Mouse (Mus musculus) forebrain, embryonic 12.5 days (tissue): ENCODE measurements at regions not wholly inside any gene's neighbourhood (a gene's known extent, or its start where the extent isn't known, plus 50 kb on each side); places are given as distances from the start of the nearest gene placed in this dataset.

ENCODE experiments used
- ATAC-seq: fragments of 200-750 bp; cut with Nextera tagmentation; 2 replicates; pipeline ENCODE4 v1.8.0; 2017; ENCODE audit warnings: moderate TSS enrichment; ENCODE audit not compliant: low FRiP score
- H3K27ac ChIP-seq: fragments of 300-500 bp; sonication (generic); 2 replicates; pipeline ENCODE4 v1.5.1; 2016; ENCODE audit warnings: mild to moderate bottlenecking
- H3K27me3 ChIP-seq: fragments of 300-500 bp; sonication (generic); 2 replicates; pipeline ENCODE4 v1.6.1; 2016; ENCODE audit warnings: mild to moderate bottlenecking
- H3K36me3 ChIP-seq: fragments of 300-500 bp; sonication (generic); replicated peaks from 2 replicates; pipeline ENCODE4 v1.6.1; 2016; ENCODE audit warnings: mild to moderate bottlenecking
- H3K4me1 ChIP-seq: fragments of 300-500 bp; sonication (generic); 2 replicates; pipeline ENCODE4 v1.6.1; 2016
- H3K4me2 ChIP-seq: fragments of 300-500 bp; sonication (generic); 2 replicates; pipeline ENCODE4 v1.6.1; 2016; ENCODE audit warnings: mild to moderate bottlenecking, moderate library complexity
- H3K4me3 ChIP-seq: fragments of 300-500 bp; sonication (generic); replicated peaks from 2 replicates; pipeline ENCODE4 v1.5.1; 2016; ENCODE audit warnings: mild to moderate bottlenecking
- H3K9ac ChIP-seq: fragments of 300-500 bp; sonication (generic); 2 replicates; pipeline ENCODE4 v1.6.1; 2016; ENCODE audit warnings: mild to moderate bottlenecking
- H3K9me3 ChIP-seq: fragments of 300-500 bp; sonication (generic); 2 replicates; pipeline ENCODE4 v1.6.1; 2016
- WGBS: fragments of 180-500 bp; shearing (Covaris S2); methylation state at CpG from one replicate; pipeline ENCODE4 v1.1.7; 2016; 5-methylcytosine and 5-hydroxymethylcytosine counted together

- Histone ChIP-seq H3K27ac (no peak overlapping the region), H3K4me3 (no peak overlapping the region), H3K4me1 (no peaks in the 10 kb centered on the region), H3K36me3 (no peaks in the 10 kb centered on the region), H3K27me3 (no peaks in the 10 kb centered on the region), H3K4me2 (no peak overlapping the region), H3K9me3 (no peaks in the 10 kb centered on the region), H3K9ac (no peak overlapping the region)
- 39% methylated on average over 2 of the region's 2 CpGs for WGBS
- ATAC-seq = no peak
Observed at GRCm38 (mm10) chr2:74994998-74995397, 169.4 kb downstream of the Mtx2 start.

GRCm38 (mm10) chr2:74997736-74998135 lies 172.1 kb downstream of the Mtx2 start:
- no peaks in the 10 kb centered on the region for H3K36me3 ChIP-seq
- H3K4me2 ChIP-seq = no peak overlapping the region
- no peak overlapping the region for H3K9ac ChIP-seq
- H3K27ac ChIP-seq = no peak overlapping the region
- ATAC-seq = no peak
- H3K27me3 ChIP-seq = no peaks in the 10 kb centered on the region
- H3K9me3 ChIP-seq = no peaks in the 10 kb centered on the region
- 100% methylated on average over 1 of the region's 1 CpGs for WGBS
- H3K4me1 ChIP-seq = no peaks in the 10 kb centered on the region
- H3K4me3 ChIP-seq = no peak overlapping the region

DNA sequence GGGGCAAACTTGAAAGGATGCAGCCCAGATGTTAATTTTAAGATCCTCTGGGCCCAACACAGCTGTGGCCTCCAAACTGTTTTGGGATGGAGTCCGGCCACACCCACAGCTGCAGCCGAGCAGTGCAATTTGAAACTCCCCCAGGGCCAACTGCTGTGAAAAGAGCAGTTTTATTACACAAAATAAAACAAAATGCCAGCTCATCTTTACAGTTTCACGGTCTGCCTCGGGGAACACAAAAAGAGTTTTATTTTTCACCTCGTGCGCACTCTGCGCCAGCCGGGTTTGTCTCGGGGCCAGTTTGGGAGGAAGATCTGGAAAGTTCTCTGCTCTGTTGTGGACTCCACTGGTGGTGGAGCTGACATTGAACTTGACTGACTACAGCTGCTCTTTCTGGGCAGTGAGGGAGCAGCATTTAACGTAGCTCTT lies 174.8 kb downstream of the Mtx2 start:
- Histone ChIP-seq H3K9ac (no peak overlapping the region), H3K27ac (no peak overlapping the region), H3K4me2 (no peak overlapping the region), H3K36me3 (no peaks in the 10 kb centered on the region), H3K4me1 (no peaks in the 10 kb centered on the region), H3K9me3 (no peaks in the 10 kb centered on the region), H3K27me3 (no peaks in the 10 kb centered on the region), H3K4me3 (no peak overlapping the region)
- WGBS = 59% methylated on average over 10 of the region's 10 CpGs
- no peak for ATAC-seq

GRCm38 (mm10) chr2:75002562-75002961 lies 177.0 kb downstream of the Mtx2 start:
- Histone ChIP-seq H3K27me3 (no peaks in the 10 kb centered on the region), H3K4me1 (no peaks in the 10 kb centered on the region), H3K36me3 (no peaks in the 10 kb centered on the region), H3K4me2 (no peak overlapping the region), H3K4me3 (no peak overlapping the region), H3K9ac (no peak overlapping the region), H3K9me3 (no peaks in the 10 kb centered on the region), H3K27ac (no peak overlapping the region)
- no peak for ATAC-seq
- 65% methylated on average over 12 of the region's 12 CpGs for WGBS

- WGBS = 88% methylated on average over 1 of the region's 1 CpGs
- Histone ChIP-seq H3K4me3 (no peak overlapping the region), H3K27ac (no peak overlapping the region), H3K27me3 (no peaks in the 10 kb centered on the region), H3K4me1 (no peaks in the 10 kb centered on the region), H3K4me2 (no peak overlapping the region), H3K9ac (no peak overlapping the region), H3K36me3 (no peaks in the 10 kb centered on the region), H3K9me3 (no peaks in the 10 kb centered on the region)
- no peak for ATAC-seq
Observed at GRCm38 (mm10) chr2:75008116-75008515, 182.5 kb downstream of the Mtx2 start.

DNA sequence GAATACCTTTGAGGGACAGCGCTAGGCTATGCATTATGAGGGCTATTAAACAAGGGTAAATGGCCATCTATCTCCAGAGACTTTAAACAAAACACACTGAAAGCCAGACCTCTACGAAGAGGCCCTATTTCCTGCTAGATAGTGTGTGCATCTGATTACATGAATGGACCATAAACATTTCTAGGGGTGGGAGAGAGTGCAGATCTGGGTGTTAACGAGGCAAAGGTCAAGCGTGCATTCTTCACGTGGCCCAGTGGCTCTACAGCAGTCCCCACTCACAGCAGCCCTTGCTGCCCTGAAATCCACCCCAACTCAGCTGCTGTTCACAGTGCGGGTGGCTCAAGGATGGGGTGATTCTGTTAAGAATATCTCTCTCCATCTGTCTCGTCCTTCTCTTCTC lies 185.0 kb downstream of the Mtx2 start:
- Histone ChIP-seq H3K4me1 (no peaks in the 10 kb centered on the region), H3K27ac (no peak overlapping the region), H3K9ac (no peak overlapping the region), H3K36me3 (no peaks in the 10 kb centered on the region), H3K27me3 (no peaks in the 10 kb centered on the region), H3K4me3 (no peak overlapping the region), H3K4me2 (no peak overlapping the region), H3K9me3 (no peaks in the 10 kb centered on the region)
- ATAC-seq = no peak
- WGBS = 71% methylated on average over 7 of the region's 7 CpGs

- Histone ChIP-seq H3K4me1 (no peaks in the 10 kb centered on the region), H3K27ac (no peak overlapping the region), H3K9me3 (no peaks in the 10 kb centered on the region), H3K4me2 (no peak overlapping the region), H3K36me3 (no peaks in the 10 kb centered on the region), H3K4me3 (no peak overlapping the region), H3K27me3 (no peaks in the 10 kb centered on the region), H3K9ac (no peak overlapping the region)
- WGBS = 86% methylated on average over 8 of the region's 8 CpGs
- ATAC-seq = no peak
Observed at GRCm38 (mm10) chr2:75012046-75012445, 186.4 kb downstream of the Mtx2 start.

- Histone ChIP-seq H3K9me3 (no peaks in the 10 kb centered on the region), H3K9ac (no peak overlapping the region), H3K27me3 (no peaks in the 10 kb centered on the region), H3K4me3 (no peak overlapping the region), H3K27ac (no peak overlapping the region), H3K36me3 (no peaks in the 10 kb centered on the region), H3K4me1 (no peaks in the 10 kb centered on the region), H3K4me2 (no peak overlapping the region)
- 86% methylated on average over 16 of the region's 16 CpGs for WGBS
- ATAC-seq = no peak
Observed at GRCm38 (mm10) chr2:75014994-75015728, 189.6 kb downstream of the Mtx2 start.

- Histone ChIP-seq H3K27me3 (no peaks in the 10 kb centered on the region), H3K36me3 (no peaks in the 10 kb centered on the region), H3K4me1 (no peaks in the 10 kb centered on the region), H3K4me3 (no peak overlapping the region), H3K4me2 (no peak overlapping the region), H3K9ac (no peak overlapping the region), H3K9me3 (no peaks in the 10 kb centered on the region), H3K27ac (no peak overlapping the region)
- ATAC-seq = no peak
- 88% methylated on average over 7 of the region's 7 CpGs for WGBS
Observed at GRCm38 (mm10) chr2:75019459-75019858, 193.9 kb downstream of the Mtx2 start.

GRCm38 (mm10) chr2:75021639-75022038 lies 196.0 kb downstream of the Mtx2 start:
- Histone ChIP-seq H3K9me3 (no peaks in the 10 kb centered on the region), H3K36me3 (no peaks in the 10 kb centered on the region), H3K4me3 (no peak overlapping the region), H3K9ac (no peak overlapping the region), H3K27me3 (no peaks in the 10 kb centered on the region), H3K4me1 (no peaks in the 10 kb centered on the region), H3K4me2 (no peak overlapping the region), H3K27ac (no peak overlapping the region)
- no peak for ATAC-seq
- 73% methylated on average over 7 of the region's 7 CpGs for WGBS

DNA sequence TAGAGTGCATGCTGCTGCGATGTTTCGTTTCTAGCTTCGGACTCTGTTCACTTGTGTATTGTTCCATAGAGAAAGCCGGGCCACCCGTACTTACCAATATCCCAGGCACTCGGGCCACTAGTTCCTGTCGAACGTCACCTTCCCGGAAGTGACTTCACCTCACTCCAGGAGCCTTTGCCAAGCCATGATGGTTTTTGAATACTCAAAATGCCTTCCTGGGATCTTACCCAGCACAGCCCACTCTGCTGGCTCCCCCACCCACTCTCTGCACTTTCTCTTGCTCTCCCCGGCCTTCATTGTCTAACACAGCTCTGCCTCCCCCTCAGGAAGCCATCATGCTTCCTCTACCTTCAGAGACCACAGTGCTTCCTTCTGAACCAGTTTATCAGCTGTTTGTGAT lies 202.5 kb downstream of the Mtx2 start:
- H3K9me3 ChIP-seq = no peaks in the 10 kb centered on the region
- H3K4me3 ChIP-seq = no peak overlapping the region
- no peak overlapping the region for H3K27ac ChIP-seq
- no peaks in the 10 kb centered on the region for H3K27me3 ChIP-seq
- no peaks in the 10 kb centered on the region for H3K4me1 ChIP-seq
- 91% methylated on average over 10 of the region's 10 CpGs for WGBS
- ATAC-seq = no peak
- H3K36me3 ChIP-seq = no peaks in the 10 kb centered on the region
- H3K9ac ChIP-seq = no peak overlapping the region
- no peak overlapping the region for H3K4me2 ChIP-seq

DNA sequence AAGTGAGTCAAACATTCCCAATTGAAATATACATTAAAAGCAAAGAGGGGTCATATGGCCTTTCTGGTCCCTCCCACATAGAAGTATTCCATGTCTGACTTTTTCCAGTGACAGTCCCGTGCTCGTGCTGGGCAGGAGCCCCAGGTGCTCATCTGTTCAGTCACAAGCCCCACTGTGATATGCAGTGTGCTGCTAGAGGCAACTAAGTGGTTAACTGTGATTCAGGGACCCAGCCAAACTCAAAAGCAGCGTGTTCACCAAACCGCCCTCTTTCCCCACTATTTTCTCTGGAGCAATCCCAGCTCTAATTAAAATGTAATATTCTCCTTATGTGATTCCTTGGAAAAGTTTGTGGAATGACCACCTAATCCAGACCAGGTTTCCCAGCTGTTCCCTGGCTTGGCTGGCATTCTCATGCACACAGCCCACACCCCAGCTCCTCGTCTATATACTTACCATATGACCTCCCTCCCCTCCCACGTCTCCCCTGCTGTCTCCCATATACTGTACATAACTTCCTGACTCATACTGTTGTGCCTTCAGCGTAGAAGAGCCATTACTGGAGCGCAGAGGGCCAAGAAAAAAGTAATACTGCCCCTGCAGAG lies 203.6 kb downstream of the Mtx2 start:
- no peak overlapping the region for H3K4me3 ChIP-seq
- H3K9ac ChIP-seq = no peak overlapping the region
- H3K4me2 ChIP-seq = no peak overlapping the region
- no peaks in the 10 kb centered on the region for H3K36me3 ChIP-seq
- H3K4me1 ChIP-seq = no peaks in the 10 kb centered on the region
- no peak overlapping the region for H3K27ac ChIP-seq
- 54% methylated on average over 8 of the region's 8 CpGs for WGBS
- no peaks in the 10 kb centered on the region for H3K27me3 ChIP-seq
- no peak for ATAC-seq
- H3K9me3 ChIP-seq = no peaks in the 10 kb centered on the region

DNA sequence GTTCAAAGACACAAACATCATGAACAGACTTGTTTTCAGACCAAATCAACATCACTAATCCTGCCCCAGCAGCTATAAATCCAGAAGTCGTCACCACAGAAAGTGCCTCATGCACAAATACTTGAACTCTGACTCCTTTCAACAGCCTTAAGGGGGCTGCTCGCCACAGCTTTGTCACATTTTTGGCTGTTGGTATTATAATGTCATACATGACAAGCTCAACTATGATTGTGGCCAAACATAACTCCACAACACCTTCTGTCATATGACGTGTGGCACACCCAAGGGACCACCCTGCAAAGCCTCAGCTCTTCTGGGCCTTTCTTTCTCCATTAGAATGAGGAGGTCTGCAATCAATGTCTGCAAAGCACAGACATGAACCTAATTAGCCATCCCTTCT lies 209.1 kb downstream of the Mtx2 start:
- H3K4me1 ChIP-seq = no peaks in the 10 kb centered on the region
- H3K36me3 ChIP-seq = no peaks in the 10 kb centered on the region
- no peak for ATAC-seq
- no peak overlapping the region for H3K4me2 ChIP-seq
- no peak overlapping the region for H3K4me3 ChIP-seq
- no peak overlapping the region for H3K27ac ChIP-seq
- no peaks in the 10 kb centered on the region for H3K27me3 ChIP-seq
- H3K9me3 ChIP-seq = no peaks in the 10 kb centered on the region
- no peak overlapping the region for H3K9ac ChIP-seq
- 79% methylated on average over 3 of the region's 3 CpGs for WGBS
